Mouse (Mus musculus): Measurements from ENCODE around the gene Aprt.

GRCm38 (mm10) chr8:122546066-122546755 is 30.5 kb downstream of the Aprt start:
- TF ChIP-seq POLR2A (IDR thresholded peaks at IDR 0.05; ENCODE audit: borderline replicate concordance, control insufficient read depth, low read depth, low read length) (no peak), CTCF (IDR thresholded peaks at IDR 0.05; ENCODE audit: control insufficient read depth, insufficient read depth, low read length) (no peak)
